Mouse (Mus musculus) neural tube, embryonic 12.5 days (tissue): ENCODE results near the gene Stab1. TPM values are rescaled to one million over a fixed set of nuclear protein-coding genes. Genes with fewer than 3 reads are reported as not detected.
A peak's percentile ranks its signal among the peaks of the same experiment; 100 is the strongest.

ENCODE experiments used
- ATAC-seq: fragments of 200-750 bp; cut with Nextera tagmentation; 2 replicates; pipeline ENCODE4 v1.8.0; 2017; ENCODE audit warnings: low read depth, mild to moderate bottlenecking, moderate TSS enrichment, moderate library complexity; ENCODE audit not compliant: low FRiP score
- H3K27ac ChIP-seq: fragments of 300-500 bp; sonication (generic); 2 replicates; pipeline ENCODE4 v1.5.1; 2016
- H3K27me3 ChIP-seq: fragments of 300-500 bp; sonication (generic); replicated peaks from 2 replicates; pipeline ENCODE4 v1.6.1; 2016; ENCODE audit warnings: mild to moderate bottlenecking
- H3K36me3 ChIP-seq: fragments of 300-500 bp; sonication (generic); 2 replicates; pipeline ENCODE4 v1.6.1; 2016; ENCODE audit warnings: mild to moderate bottlenecking
- H3K4me1 ChIP-seq: fragments of 300-500 bp; sonication (generic); 2 replicates; pipeline ENCODE4 v1.6.1; 2016
- H3K4me2 ChIP-seq: fragments of 300-500 bp; sonication (generic); replicated peaks from 2 replicates; pipeline ENCODE4 v1.6.1; 2016; ENCODE audit warnings: mild to moderate bottlenecking
- H3K4me3 ChIP-seq: fragments of 300-500 bp; sonication (generic); 2 replicates; pipeline ENCODE4 v1.5.1; 2016
- H3K9ac ChIP-seq: fragments of 300-500 bp; sonication (generic); 2 replicates; pipeline ENCODE4 v1.6.1; 2016; ENCODE audit warnings: mild to moderate bottlenecking
- H3K9me3 ChIP-seq: fragments of 300-500 bp; sonication (generic); 2 replicates; pipeline ENCODE4 v1.6.1; 2016; ENCODE audit warnings: mild to moderate bottlenecking
- WGBS: fragments of 180-500 bp; shearing (Covaris S2); methylation state at CpG from one replicate; pipeline ENCODE4 v1.1.7; 2016; 5-methylcytosine and 5-hydroxymethylcytosine counted together
- polyA plus RNA-seq: library from polyadenylated mRNA; unstranded; fragments of >200 nt; fragmentation: Nextera tagmentation; extraction: Ambion mirVana; gene quantifications from 2 replicates; pipeline ENCODE4 v1.2.1, GENCODE M21; 2016

The Stab1 gene
- 26.0 and 27.3 TPM in 2 replicates for polyA plus RNA-seq

DNA sequence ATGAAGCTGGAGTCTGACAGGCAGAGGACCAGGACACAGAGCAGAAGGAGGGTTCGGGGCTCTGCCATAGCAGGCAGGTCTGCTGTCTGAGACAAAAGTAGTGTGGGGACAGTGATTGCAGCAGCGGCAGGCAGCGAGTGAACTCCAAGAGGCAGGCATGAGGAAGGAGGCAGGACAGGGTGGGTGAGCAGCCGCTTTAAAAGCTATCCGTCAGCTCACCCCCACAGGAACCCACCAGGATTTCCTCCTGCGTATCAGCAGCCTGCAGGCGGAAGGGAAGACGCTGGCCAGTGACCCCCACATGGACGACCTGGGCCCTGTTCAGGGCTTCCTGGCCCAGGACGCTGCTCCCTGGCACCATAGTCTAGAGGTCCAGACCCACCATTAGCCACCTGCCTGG is at the start of gene Stab1:
Stab1 (minus strand) TSS at position 217 of the 400 bp plus-strand sequence.
- H3K4me1 ChIP-seq = no peaks in the 10 kb centered on the region
- H3K4me3 ChIP-seq = no peak within 1 kb of the TSS
- H3K9ac ChIP-seq = no peak within 1 kb of the TSS
- WGBS = 50% methylated on average over 10 of the region's 10 CpGs
- no peak within 1 kb of the TSS for H3K27ac ChIP-seq
- H3K36me3 ChIP-seq = peaks cover 36% of the 10 kb centered on the region
- H3K4me2 ChIP-seq = 0 out of 2 replicates have a peak within 1 kb of the TSS, but pooled peaks have one; percentile 4
- H3K9me3 ChIP-seq = no peaks in the 10 kb centered on the region
- ATAC-seq = no peak
- H3K27me3 ChIP-seq = no peaks in the 10 kb centered on the region

DNA sequence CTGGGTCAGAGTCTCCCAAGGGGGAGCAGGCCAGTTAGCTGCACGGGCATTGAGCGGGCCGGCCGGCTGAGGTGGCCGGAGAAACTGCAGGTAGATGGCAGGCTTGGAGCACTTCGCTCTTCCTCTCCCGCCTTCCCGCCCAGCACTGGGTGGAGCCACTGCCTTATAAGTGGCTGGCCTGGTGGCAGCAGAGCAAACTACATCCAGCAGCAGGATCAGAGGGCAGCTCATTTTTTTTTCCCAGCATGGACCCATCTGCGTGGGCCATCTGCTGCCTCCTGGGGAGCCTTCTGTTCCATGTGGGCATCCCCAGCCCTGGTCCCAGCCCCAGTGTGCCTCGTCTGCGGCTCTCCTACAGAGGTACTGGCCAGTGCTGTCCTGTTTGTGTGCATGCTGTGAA is 49.2 kb upstream of the Stab1 start, which contains the start of gene Sema3g:
Sema3g (plus strand) TSS at position 195 of the 400 bp plus-strand sequence.
- Histone ChIP-seq H3K4me3 (no peak within 1 kb of the TSS; the same call in 1 of the 2 replicates), H3K9me3 (no peaks in the 10 kb centered on the region), H3K9ac (no peak within 1 kb of the TSS), H3K4me2 (peak within 1 kb of the TSS; percentile 38), H3K27me3 (no peaks in the 10 kb centered on the region), H3K27ac (no peak within 1 kb of the TSS), H3K4me1 (peaks cover 17% of the 10 kb centered on the region), H3K36me3 (no peaks in the 10 kb centered on the region)
- WGBS = 13% methylated on average over 11 of the region's 11 CpGs
- peak; percentile 65 for ATAC-seq

DNA sequence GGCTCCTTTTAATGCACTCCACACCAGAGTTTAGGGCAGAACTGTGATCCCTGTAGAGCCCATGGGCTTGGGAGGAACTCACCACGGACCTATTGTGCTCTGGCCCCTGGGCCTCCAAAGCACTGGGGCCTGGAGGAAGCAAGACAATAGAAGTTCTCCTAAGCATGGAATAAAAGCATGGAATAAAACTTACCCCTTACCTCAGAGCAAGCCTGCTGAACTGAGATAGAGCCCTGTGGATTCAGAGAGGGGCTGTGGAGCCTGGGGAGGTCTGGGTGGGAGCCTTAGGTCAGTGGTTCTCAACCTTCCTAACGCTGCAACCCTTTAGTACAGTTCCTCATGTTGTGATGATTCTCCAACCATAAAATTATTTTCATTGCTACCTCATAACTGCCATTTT is 48.4 kb upstream of the Stab1 start, which contains the start of gene Nisch:
Nisch (minus strand) TSS at position 101 of the 400 bp plus-strand sequence.
- H3K9ac ChIP-seq = no peak within 1 kb of the TSS
- no peaks in the 10 kb centered on the region for H3K9me3 ChIP-seq
- H3K4me2 ChIP-seq = peak within 1 kb of the TSS; percentile 38
- H3K27ac ChIP-seq = no peak within 1 kb of the TSS
- H3K4me1 ChIP-seq = peaks cover 17% of the 10 kb centered on the region
- H3K36me3 ChIP-seq = no peaks in the 10 kb centered on the region
- H3K4me3 ChIP-seq = no peak within 1 kb of the TSS; the same call in 1 of the 2 replicates
- H3K27me3 ChIP-seq = no peaks in the 10 kb centered on the region
- no peak for ATAC-seq
- WGBS = 63% methylated on average over 2 of the region's 2 CpGs

DNA sequence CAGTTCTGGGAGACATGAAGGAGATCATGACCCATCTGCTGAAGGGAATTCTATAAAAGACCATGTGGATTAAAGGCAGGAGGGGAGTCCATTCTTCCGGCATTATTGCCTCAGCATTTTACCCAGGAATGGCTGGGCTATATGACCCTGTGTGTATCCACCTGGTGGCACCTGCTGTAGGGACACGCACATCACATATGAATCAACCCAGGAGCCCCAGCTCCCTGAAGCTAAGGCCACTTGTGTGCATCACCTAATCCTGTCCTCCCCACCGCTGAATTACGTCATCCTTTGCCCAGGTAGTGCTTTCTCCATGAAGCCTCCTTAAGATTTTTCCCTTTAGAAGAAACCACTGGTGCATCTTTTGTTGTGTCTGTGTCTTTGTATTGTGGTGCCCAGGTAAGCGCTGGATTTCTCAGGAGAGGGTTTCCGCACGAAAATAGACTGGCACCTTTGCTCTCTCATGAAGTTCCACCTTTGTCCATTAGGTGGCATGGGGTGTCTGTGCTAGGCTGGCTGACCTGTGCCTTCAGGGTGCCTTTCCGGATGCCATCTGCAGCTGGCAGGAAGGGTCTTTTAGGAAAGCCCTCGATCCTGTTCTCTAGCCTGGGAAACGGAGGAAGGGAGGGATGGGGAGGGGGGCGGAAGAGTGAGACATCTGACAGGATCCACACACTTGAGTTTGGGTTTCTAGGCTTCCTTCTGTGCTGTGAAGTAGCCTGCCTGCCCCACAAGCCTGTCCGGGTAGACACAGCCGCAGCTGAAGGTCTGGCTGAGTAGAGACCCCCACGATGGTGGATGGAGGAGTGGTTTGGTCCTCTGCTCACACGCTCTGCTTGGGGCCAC is 46.9 kb upstream of the Stab1 start:
- no peak overlapping the region for H3K4me3 ChIP-seq
- no peaks in the 10 kb centered on the region for H3K9me3 ChIP-seq
- H3K9ac ChIP-seq = no peak overlapping the region
- WGBS = 38% methylated on average over 15 of the region's 15 CpGs
- ATAC-seq = peak; percentile 80
- peak overlapping the region; percentile 22; the same call in 1 of the 2 replicates for H3K4me2 ChIP-seq
- H3K27me3 ChIP-seq = no peaks in the 10 kb centered on the region
- no peaks in the 10 kb centered on the region for H3K36me3 ChIP-seq
- no peak overlapping the region for H3K27ac ChIP-seq
- H3K4me1 ChIP-seq = peaks cover 10% of the 10 kb centered on the region

DNA sequence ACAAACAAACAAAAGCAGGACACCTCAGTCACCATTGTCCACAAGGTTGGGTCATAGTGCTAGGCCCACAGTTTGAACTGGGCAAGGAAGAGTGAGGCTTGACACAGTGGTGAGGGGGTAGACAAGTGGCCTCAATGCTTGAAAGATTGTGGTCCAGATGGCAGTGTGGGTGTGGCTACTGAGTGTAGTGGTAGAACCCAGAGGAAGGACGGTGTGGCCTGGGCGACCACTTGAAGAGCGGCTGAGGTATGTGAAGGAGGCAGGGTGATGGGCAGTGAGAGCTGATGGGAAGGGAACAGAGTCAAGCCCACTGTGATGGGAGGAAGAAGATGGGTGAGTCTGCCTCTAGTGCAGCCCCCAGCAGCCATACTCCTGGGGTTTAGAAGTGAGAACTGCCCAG is 46.2 kb upstream of the Stab1 start:
- no peak for ATAC-seq
- H3K9ac ChIP-seq = no peak overlapping the region
- H3K27ac ChIP-seq = no peak overlapping the region
- H3K4me3 ChIP-seq = no peak overlapping the region
- no peaks in the 10 kb centered on the region for H3K36me3 ChIP-seq
- no peaks in the 10 kb centered on the region for H3K27me3 ChIP-seq
- no peaks in the 10 kb centered on the region for H3K9me3 ChIP-seq
- 76% methylated on average over 3 of the region's 3 CpGs for WGBS
- no peak overlapping the region for H3K4me2 ChIP-seq
- peaks cover 10% of the 10 kb centered on the region for H3K4me1 ChIP-seq

DNA sequence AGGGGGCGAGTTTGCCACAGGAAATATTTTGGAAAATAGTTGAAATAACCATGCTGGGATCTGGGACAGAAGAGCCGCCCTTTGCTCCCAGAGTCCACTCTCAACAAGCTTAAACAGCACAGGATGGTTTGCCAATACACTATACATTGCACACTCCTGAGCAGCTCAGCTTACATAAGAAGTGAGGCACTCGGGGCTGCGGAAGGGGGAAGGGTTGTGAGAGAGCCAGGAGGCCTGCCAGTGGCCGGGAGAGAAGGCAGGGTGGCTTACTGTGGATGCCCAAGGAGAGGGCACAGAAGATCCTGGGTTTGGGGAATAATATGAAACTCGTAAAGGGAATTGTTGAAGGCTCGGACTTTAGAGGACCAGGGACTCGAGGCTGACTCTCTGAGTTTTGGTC is 45.4 kb upstream of the Stab1 start:
- WGBS = 71% methylated on average over 8 of the region's 8 CpGs
- Histone ChIP-seq H3K27ac (no peak overlapping the region), H3K36me3 (no peaks in the 10 kb centered on the region), H3K27me3 (no peaks in the 10 kb centered on the region), H3K4me3 (no peak overlapping the region), H3K9ac (no peak overlapping the region), H3K4me2 (no peak overlapping the region), H3K9me3 (no peaks in the 10 kb centered on the region), H3K4me1 (peaks cover 10% of the 10 kb centered on the region)
- ATAC-seq = no peak

DNA sequence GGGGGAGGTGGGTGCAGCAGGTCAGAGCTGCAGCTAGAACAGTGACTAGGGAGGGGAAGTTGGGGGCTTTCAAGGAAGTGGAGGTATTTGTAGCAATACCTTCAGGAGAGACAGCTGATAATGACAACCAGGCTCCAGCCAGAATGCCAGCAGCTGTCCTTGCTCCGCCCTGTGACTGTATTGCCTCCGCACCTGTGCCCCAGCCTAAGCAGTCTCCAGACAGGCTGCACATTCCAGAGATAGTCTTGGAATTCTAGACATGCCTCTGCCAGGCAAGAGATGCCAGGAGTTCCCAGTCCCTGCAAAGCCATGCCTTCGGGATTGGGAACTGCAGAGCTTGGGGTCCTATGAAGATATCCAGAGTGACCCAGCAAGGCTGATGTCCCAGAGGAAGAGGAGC is 44.1 kb upstream of the Stab1 start:
- WGBS = 86% methylated on average over 3 of the region's 3 CpGs
- H3K9me3 ChIP-seq = no peaks in the 10 kb centered on the region
- no peak for ATAC-seq
- no peaks in the 10 kb centered on the region for H3K36me3 ChIP-seq
- H3K4me3 ChIP-seq = no peak overlapping the region
- H3K4me2 ChIP-seq = no peak overlapping the region
- peaks cover 4% of the 10 kb centered on the region for H3K4me1 ChIP-seq
- no peak overlapping the region for H3K9ac ChIP-seq
- no peak overlapping the region for H3K27ac ChIP-seq
- no peaks in the 10 kb centered on the region for H3K27me3 ChIP-seq

DNA sequence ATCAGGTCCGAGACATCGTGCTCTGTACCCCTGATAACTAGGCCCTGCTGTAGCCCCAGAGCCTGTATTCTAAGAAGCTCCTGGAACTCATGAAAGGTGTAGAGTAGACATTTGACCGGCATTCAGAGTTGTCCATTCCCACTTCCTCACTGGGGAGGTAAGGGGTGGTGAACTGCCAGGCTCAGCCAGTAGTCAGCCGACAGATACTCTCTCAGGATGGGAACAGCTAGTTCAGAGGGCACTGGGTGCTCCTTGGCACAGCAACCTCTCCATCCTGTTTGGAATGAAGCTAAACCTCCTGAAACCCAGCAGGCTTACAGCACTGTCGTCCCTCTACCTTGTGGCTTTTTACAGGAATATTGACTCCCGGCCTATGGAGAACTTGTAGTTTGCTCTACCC is 43.4 kb upstream of the Stab1 start:
- WGBS = 86% methylated on average over 6 of the region's 6 CpGs
- H3K27ac ChIP-seq = no peak overlapping the region
- no peaks in the 10 kb centered on the region for H3K36me3 ChIP-seq
- no peak for ATAC-seq
- no peak overlapping the region for H3K4me2 ChIP-seq
- no peaks in the 10 kb centered on the region for H3K4me1 ChIP-seq
- no peaks in the 10 kb centered on the region for H3K27me3 ChIP-seq
- no peak overlapping the region for H3K4me3 ChIP-seq
- H3K9ac ChIP-seq = no peak overlapping the region
- H3K9me3 ChIP-seq = no peaks in the 10 kb centered on the region

DNA sequence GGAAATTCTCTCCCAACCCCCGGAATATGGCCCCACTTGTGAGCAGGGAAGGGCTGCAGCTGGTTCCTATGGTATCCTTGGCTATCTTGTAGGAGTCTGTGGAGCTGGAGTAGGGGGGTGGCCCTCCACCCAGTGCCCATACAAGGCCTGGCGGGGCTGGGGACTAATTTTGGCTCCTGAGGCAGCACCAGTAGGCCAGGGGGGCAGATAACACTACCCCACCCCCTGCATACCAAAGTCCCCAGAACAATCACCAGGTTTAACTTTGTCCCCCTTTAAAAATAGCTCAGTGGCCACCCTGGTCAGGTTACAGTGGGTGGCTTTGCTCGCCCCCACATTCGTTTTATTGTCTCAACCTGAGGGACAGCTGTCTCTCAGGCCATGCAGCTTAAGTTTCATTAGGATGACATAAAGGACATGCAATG is 40.7 kb upstream of the Stab1 start:
- ATAC-seq = no peak
- H3K4me2 ChIP-seq = no peak overlapping the region
- H3K9me3 ChIP-seq = no peaks in the 10 kb centered on the region
- peaks cover 1% of the 10 kb centered on the region for H3K36me3 ChIP-seq
- H3K9ac ChIP-seq = no peak overlapping the region
- WGBS = 62% methylated on average over 4 of the region's 4 CpGs
- H3K27me3 ChIP-seq = no peaks in the 10 kb centered on the region
- H3K4me1 ChIP-seq = peaks cover 15% of the 10 kb centered on the region
- H3K27ac ChIP-seq = no peak overlapping the region
- H3K4me3 ChIP-seq = no peak overlapping the region

DNA sequence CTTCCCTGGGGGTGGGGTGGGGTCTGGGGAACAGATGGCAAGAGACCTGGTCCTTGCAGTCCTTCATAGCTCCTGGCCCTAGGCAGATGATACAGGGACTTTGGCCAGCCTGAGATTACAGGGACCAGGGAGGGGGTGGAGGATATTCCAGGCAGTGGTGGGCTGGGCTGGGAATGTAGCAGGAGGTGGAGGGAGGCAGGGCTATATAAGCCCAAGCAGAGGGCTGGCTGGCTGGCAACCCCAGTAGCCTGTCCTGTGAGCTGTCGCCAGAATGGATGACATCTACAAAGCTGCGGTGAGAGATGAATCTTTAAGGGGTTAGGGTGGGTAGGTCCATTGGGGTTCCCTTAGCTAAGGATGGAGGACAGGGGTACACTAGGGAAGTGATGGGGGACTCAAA is 39.6 kb upstream of the Stab1 start, which contains the start of gene Tnnc1:
Tnnc1 (plus strand) TSS at position 229 of the 400 bp plus-strand sequence.
- WGBS = 85% methylated on average over 2 of the region's 2 CpGs
- H3K27me3 ChIP-seq = no peaks in the 10 kb centered on the region
- H3K4me1 ChIP-seq = peaks cover 15% of the 10 kb centered on the region
- no peak within 1 kb of the TSS for H3K27ac ChIP-seq
- ATAC-seq = no peak
- peak within 1 kb of the TSS; percentile 71 for H3K4me2 ChIP-seq
- no peaks in the 10 kb centered on the region for H3K9me3 ChIP-seq
- H3K4me3 ChIP-seq = no peak within 1 kb of the TSS
- no peak within 1 kb of the TSS for H3K9ac ChIP-seq
- peaks cover 12% of the 10 kb centered on the region for H3K36me3 ChIP-seq

DNA sequence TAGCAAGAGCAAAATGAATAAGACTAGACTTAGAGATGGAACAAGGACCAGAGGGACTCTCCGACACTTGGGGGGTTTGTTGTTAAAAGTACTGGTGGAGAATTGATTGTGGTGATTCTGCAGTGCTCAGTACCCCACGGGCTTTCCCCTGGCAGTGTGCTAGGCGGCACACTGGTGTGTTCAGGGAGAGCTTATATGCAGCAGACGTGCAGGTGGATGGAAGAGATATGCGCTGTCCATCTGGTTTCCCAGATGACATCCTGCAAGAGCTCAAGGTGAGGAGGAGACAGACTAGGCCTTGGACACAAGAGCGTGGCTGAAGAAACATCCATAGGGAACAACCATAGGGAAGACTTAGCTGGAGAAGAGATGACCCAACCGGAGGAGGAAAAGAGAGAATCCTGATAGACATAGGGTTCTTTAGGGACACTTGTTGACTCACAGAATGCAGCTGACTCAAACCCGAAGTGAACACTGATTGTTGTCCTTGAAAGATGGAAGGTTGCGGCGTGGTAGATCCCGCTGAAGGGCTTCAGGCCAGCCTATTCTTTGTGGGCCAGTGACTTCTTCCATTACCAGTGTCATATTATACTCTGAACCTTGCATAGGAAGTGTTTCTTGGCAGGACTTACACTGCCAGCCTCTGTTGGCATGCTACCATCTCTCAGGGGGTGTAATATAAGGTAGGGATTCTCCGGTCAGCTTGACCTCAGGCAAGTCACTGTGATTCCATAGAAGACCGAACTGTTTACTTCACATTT is 38.8 kb upstream of the Stab1 start:
- Histone ChIP-seq H3K9me3 (no peaks in the 10 kb centered on the region), H3K4me1 (peaks cover 15% of the 10 kb centered on the region), H3K27ac (peak overlapping the region; percentile 59; the same call in 1 of the 2 replicates), H3K4me2 (peak overlapping the region; percentile 71), H3K36me3 (peaks cover 20% of the 10 kb centered on the region), H3K4me3 (peak overlapping the region; percentile 79), H3K27me3 (no peaks in the 10 kb centered on the region), H3K9ac (peak overlapping the region; percentile 87; the same call in 1 of the 2 replicates)
- 84% methylated on average over 13 of the region's 13 CpGs for WGBS
- ATAC-seq = peak; percentile 27; the same call in 1 of the 2 replicates

DNA sequence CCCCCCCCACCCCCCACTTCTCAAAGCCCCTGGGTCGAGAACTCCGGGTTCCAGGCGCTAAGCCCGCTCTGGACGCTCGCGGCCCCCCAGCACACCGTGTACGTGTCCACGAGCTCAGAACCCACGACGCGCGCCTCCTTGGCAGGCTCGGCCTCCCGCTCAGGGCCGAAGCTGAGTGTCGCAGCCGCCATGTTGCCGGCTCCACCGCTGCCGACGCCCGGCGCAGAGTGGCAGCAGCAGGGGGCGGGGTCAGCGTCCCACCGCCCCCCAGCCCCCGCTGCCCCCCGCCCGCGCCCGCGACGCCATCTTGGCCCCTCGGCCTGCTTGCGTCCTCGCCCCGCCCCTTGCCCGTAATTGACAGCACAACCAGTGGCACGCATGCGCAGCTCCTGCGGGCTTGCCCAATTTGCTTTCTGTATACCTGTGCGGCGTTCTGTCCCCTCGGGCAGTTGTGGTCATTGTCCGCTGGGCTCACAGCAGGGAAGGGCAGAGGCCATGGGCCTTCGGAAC is 38.1 kb upstream of the Stab1 start:
- Histone ChIP-seq H3K27me3 (no peaks in the 10 kb centered on the region), H3K9me3 (no peaks in the 10 kb centered on the region), H3K36me3 (peaks cover 27% of the 10 kb centered on the region), H3K9ac (peak overlapping the region; percentile 87), H3K4me2 (peak overlapping the region; percentile 71), H3K27ac (peak overlapping the region; percentile 59; the same call in 1 of the 2 replicates), H3K4me3 (peak overlapping the region; percentile 79), H3K4me1 (peaks cover 15% of the 10 kb centered on the region)
- WGBS = under 1% methylated on average over 44 of the region's 48 CpGs
- peak; percentile 72 for ATAC-seq
